44 mouse cellular contexts compared by ENCODE assay signal in genomic region chr8:47786323-47786722, GRCm38 (mm10). TPM values are rescaled to one million over a fixed set of nuclear protein-coding genes. Genes with fewer than 3 reads are reported as not detected.
"Had no signal": no experiment of that assay in that cellular context is flagged by ENCODE, and none has a peak within 500 bp of the region (broad histone marks: within the 10 kb centered on the region; RNA-seq: fewer than 3 reads in every experiment).

No protein-coding gene starts in this region.

- H3K9ac ChIP-seq: heart, embryonic 12.5 days; hindbrain, embryonic 12.5 days; hindbrain, embryonic 14.5 days; kidney, embryonic 15.5 days; limb, embryonic 13.5 days; limb, embryonic 15.5 days; liver, embryonic 12.5 days; liver, embryonic 14.5 days had no signal

- H3K9me3 ChIP-seq: heart, embryonic 10.5 days; hindbrain, embryonic 10.5 days; hindbrain, embryonic 12.5 days; kidney, embryonic 15.5 days; limb, embryonic 13.5 days; limb, embryonic 15.5 days; liver, embryonic 12.5 days had no signal

- H3K4me1 ChIP-seq: hindbrain, embryonic 12.5 days; kidney, embryonic 15.5 days; limb, embryonic 15.5 days; liver, embryonic 12.5 days had no signal

- H3K4me3 ChIP-seq: gastrocnemius, adult 2 months; heart, embryonic 10.5 days; heart, embryonic 12.5 days; hindbrain, embryonic 10.5 days; hindbrain, embryonic 12.5 days; kidney, embryonic 15.5 days; limb, embryonic 13.5 days; limb, embryonic 15.5 days; liver, embryonic 12.5 days had no signal

- H3K4me2 ChIP-seq: heart, embryonic 12.5 days; hindbrain, embryonic 12.5 days; hindbrain, embryonic 14.5 days; kidney, embryonic 15.5 days; limb, embryonic 13.5 days; limb, embryonic 15.5 days; liver, embryonic 12.5 days had no signal

- DNase-seq: gastrocnemius, adult 2 months; gastrocnemius, postnatal 10 days; gastrocnemius, postnatal 25 days; heart, adult 18-20 months; heart, postnatal 10 days; heart, postnatal 4 days; kidney, adult 11 months; kidney, adult 2 months; kidney, adult 9 months; kidney, postnatal 14 days; kidney, postnatal 36 days; layer of hippocampus, adult 9-11 months; layer of hippocampus, postnatal 36 days; left cerebral cortex, postnatal 4 days had no signal

- H3K27me3 ChIP-seq: heart, embryonic 12.5 days; hindbrain, embryonic 12.5 days; kidney, embryonic 15.5 days; limb, embryonic 13.5 days; limb, embryonic 15.5 days; liver, embryonic 12.5 days had no signal

- H3K27ac ChIP-seq: gastrocnemius, adult 2 months; heart, embryonic 10.5 days; hindbrain, embryonic 10.5 days; hindbrain, embryonic 12.5 days; hindbrain, embryonic 14.5 days; kidney, embryonic 15.5 days; kidney, postnatal 0 days; limb, embryonic 13.5 days; limb, embryonic 15.5 days; liver, embryonic 12.5 days; liver, embryonic 14.5 days had no signal

- ATAC-seq: hindbrain, embryonic 16.5 days; intestine, embryonic 16.5 days; liver, embryonic 12.5 days had no signal

- H3K36me3 ChIP-seq: heart, embryonic 10.5 days; heart, embryonic 12.5 days; hindbrain, embryonic 10.5 days; hindbrain, embryonic 12.5 days; kidney, embryonic 15.5 days; limb, embryonic 13.5 days; limb, embryonic 15.5 days; liver, embryonic 12.5 days had no signal

RNA-seq across cellular contexts. Expression of gene Cldn24, which starts 35.6 kb away (rescaled TPM):
- total RNA-seq: gastrocnemius, adult 2 months; gastrocnemius, postnatal 10 days; gastrocnemius, postnatal 25 days; gastrocnemius, postnatal 4 days; granulocyte monocyte progenitor cell, adult 5-6 weeks; heart, adult 18-20 months; heart, adult 8-10 months; heart, postnatal 10 days; heart, postnatal 25 days; heart, postnatal 4 days; layer of hippocampus, adult 18-20 months; layer of hippocampus, adult 8-10 months; layer of hippocampus, postnatal 14 days; layer of hippocampus, postnatal 36 days; left cerebral cortex, adult 18-20 months; left cerebral cortex, adult 8-10 months; left cerebral cortex, postnatal 10 days; left cerebral cortex, postnatal 25 days; left cerebral cortex, postnatal 4 days; liver, adult 2 months had no signal
- polyA plus RNA-seq: heart, embryonic 10.5 days; heart, embryonic 12.5 days; heart, embryonic 14.5 days; heart, embryonic 16.5 days; hindbrain, embryonic 10.5 days; hindbrain, embryonic 14.5 days; hindbrain, embryonic 16.5 days; intestine, embryonic 14.5 days; intestine, embryonic 16.5 days; kidney, adult 2 months; kidney, embryonic 15.5 days; kidney, postnatal 0 days; large intestine, adult 2 months; limb, embryonic 11.5 days; limb, embryonic 13.5 days; limb, embryonic 15.5 days; liver, adult 2 months; liver, embryonic 12.5 days; liver, embryonic 14.5 days had no signal

RNA-seq across cellular contexts. Expression of gene Cldn22, which starts 38.0 kb away (rescaled TPM):
- total RNA-seq: granulocyte monocyte progenitor cell, adult 5-6 weeks; heart, adult 8-10 months; heart, postnatal 10 days; heart, postnatal 25 days; heart, postnatal 4 days; left cerebral cortex, postnatal 4 days; liver, adult 2 months had no signal
- polyA plus RNA-seq: heart, embryonic 10.5 days; heart, embryonic 12.5 days; heart, embryonic 14.5 days; heart, embryonic 16.5 days; hindbrain, embryonic 10.5 days; hindbrain, embryonic 12.5 days; hindbrain, embryonic 14.5 days; hindbrain, embryonic 16.5 days; intestine, embryonic 14.5 days; intestine, embryonic 16.5 days; kidney, embryonic 15.5 days; kidney, postnatal 0 days; limb, embryonic 11.5 days; limb, embryonic 13.5 days; limb, embryonic 15.5 days; liver, adult 2 months; liver, embryonic 12.5 days; liver, embryonic 14.5 days had no signal
